Mouse (Mus musculus): Measurements from ENCODE around the gene Lyg1. TPM values are rescaled to one million over a fixed set of nuclear protein-coding genes. Genes with fewer than 3 reads are reported as not detected.

Lyg1 gene
- total RNA-seq, 2 experiments from 2014 or later: not detected

DNA sequence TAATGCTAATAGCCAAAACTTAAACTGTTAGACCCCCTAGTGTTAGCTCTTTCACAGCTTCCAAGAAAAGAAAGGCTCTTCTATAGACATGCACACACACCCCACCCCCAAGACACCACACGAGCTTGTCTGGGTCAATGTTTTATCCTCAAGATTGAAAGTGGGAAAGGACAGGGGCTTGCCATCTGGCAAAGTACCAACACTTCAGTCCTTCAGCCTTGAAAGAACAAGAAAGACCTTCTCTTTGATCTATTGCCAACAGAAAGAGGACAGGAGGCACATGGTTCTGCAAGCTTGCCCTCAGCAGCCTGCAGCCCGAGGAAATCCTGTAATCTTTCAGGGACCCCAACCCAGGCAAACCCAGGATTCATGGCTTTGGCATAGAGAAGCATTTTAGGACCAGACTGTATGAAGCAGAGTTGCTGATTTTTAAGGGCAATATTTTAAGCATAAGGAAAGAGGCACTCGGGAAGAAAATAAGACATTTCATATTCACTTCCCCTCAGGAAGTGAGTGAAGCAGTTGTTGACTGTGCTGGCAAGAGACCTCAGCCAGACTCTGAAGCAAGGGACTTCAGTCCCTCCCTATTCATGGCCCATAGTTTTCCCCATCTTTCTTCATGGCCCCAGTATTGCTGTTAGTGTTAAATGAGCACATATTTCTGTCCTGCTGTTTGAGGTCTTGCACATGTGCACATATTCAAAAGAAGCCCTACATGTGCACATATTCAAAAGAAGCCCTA lies 698 bp downstream of the Lyg1 start:
- intact Hi-C loops (cut with DNase I): no loop called here
- DNase-seq: no peak

DNA sequence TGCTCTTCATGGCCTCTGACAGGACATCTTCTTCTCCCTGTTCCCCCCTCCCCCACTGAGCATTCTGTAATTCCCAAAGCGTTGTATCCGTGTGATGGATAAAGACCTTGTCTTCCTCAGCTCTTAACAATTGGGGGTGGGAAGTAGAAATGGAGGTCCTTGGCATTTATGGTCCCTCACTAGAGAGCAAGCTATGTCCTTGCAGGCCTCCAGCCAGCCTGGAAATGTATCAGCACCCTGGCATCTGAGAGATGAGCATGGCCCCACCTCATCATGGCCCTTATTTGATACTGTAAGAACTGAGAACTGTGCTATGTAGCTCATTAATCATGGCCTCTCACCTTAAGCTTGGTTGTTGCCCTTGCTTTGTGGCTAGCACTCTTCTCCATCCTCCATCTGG lies 2.3 kb downstream of the Lyg1 start:
- DNase-seq: no peak
- intact Hi-C loops (cut with DNase I): no loop called here

DNA sequence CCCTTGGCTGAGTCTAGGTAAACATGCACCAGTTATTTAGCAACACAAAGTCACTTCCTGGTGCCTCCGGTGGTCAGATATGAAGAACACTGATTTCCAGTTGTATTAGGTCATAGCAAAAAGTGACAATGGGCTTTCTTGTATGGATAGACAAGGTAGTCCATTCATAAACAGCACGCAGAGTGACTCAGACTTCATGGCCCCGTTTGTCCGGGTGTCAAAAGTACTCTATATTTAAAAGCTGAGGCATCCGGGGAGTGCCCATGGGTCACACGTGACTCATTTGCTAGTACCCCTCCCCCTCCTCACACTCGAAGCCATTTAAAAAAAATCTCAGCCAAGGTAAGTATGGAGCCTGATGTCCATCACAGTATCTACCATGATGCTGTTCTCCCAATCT lies 2.8 kb downstream of the Lyg1 start:
- intact Hi-C loops (cut with DNase I): no loop called here
- DNase-seq: no peak

DNA sequence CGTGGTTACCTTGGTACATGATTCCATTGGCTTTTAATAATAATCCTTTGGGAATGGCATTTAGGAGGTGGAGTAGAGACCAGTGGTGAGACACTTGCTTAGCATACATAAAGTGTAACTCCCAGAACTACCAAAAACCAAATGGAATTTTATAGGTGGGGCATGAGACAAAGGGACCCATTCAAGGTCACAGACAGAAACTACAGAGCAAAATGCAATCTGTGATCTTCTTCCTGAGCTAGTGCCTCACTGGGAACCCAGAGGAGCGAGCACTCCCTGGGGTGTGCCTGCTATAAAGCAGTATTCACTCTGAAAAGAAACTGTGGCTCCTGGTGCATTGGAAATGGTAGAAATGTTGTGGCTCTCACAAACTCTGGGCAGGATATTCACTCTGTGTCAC lies 8.7 kb downstream of the Lyg1 start:
- intact Hi-C loops (cut with DNase I): no loop called here
- no peak for DNase-seq

DNA sequence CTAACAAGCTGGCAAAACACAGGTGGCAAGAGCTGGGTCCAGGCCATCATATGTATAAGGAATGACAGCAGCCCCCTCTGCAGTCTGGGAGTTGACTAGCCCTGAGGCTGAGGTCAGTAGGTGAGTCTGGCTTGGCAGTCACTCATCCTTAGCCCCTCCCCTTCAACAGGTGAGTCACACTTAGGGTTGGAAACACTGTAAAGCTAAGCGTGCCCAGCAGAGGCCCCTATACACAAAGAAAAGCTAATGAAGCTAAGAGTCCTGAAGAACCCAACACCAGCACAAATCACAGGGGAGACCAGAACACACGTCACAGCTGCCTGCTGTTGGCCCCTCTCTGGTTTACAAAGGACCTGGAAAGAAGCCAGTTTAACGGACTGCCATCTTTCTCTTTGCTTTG lies 25.8 kb downstream of the Lyg1 start:
- intact Hi-C loops (cut with DNase I): no loop called here

DNA sequence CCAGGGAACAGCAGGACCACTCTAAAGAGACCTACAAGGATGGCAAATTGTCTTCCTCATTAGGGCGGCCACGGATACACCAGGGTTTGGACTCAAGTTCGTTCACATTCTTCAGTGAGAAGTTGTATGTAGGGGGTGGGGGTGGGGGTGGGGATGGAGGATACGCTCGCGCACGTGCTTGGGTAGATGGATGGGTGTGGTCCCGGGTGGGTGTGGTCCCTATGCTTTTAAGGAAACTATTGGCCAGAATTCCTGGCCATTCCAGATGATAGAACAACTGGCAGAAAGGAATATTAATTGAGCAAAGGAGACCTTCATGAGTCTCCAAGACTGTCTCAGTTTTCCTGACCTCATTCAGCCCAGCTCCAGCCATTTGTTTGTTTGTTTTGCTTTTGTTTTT lies 31.6 kb downstream of the Lyg1 start:
- intact Hi-C loops (cut with DNase I): no loop called here
- DNase-seq: no peak

More for the DNA sequence above, 25.8 kb downstream of the Lyg1 start:
- DNase-seq: no peak

DNA sequence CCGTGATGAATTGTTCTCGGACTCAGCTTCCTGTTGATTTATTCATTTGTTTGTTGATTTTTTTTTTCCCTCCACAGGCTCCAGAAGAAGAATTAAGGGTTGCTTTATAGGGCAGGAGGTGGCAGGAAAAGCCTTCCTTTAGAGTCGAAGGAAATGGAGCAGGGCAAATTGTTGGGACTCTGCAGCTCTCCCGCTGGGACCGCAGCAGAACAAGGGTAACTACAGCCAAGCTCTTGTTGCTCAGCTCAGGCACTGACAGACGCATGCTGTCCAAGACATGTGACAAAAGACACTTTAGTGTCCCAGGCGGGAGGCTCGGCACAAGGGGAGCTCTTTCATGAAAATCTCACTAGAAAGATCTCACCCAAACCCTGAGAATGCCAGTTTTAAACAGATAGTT lies 35.0 kb downstream of the Lyg1 start:
- DNase-seq: no peak
- intact Hi-C loops (cut with DNase I): no loop called here

DNA sequence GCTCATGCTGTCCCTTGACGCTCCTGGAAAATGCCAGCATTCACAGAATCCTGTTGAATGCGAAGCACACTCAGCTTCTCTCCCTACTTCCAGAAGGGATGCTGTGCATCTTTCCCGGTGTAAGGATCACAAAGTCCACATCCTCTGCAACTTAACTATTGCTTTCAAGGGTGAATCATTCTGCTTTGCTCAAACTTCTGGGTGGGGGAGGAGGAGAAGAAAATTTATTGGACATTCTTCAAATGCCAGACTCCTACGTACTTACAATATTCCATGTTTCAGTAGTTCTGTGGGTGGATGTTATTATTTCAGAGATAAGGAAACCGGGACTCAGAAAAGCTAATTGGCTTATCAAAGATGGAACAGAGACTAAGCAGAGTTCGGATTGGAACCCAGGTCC lies 39.5 kb downstream of the Lyg1 start:
- intact Hi-C loops (cut with DNase I): no loop called here
- DNase-seq: no peak

DNA sequence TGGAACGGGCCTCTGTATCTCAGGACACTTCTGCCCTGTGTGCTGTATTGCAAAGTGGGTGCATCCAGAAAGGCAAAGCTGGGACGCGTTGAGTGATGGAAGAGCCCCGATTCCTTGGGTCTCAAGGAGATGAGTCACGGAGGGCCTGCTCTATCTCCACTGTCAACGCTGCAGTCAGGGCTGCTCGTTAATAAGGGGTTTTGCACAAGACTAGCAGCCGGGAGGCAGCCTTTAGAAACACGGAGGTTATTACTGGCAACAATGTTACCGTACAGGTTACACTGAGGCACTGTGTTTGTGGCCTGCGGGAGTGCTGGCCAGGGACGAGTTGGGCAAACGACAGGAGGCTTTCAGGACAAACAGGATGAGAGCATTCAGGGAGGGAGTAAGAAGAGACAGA lies 39.9 kb downstream of the Lyg1 start:
- DNase-seq: no peak
- intact Hi-C loops (cut with DNase I): no loop called here

DNA sequence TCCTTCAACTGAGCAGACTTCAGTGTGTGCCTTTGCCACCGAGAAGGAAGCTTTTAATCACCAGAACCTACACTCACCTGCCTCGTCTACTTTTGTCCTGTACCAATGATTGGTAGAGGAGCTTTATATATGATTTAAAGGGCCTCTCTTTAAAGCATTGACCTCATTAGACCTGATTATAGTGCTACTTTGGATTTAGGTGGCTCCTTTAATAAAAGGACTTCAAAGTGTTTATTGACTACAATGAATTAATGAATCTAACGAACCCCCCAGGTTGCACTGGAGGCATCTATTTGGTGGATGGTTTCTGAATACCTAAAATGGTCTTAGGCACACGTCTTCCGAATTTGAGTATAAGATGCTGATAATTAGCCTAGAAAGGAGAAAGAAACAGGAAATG lies 41.2 kb downstream of the Lyg1 start, which contains the start of gene Lyg2:
Gene Lyg2 (minus strand): TSS at position 101 of the 400 bp plus-strand sequence.
- DNase-seq: no peak
- intact Hi-C loops (cut with DNase I): no loop called here

DNA sequence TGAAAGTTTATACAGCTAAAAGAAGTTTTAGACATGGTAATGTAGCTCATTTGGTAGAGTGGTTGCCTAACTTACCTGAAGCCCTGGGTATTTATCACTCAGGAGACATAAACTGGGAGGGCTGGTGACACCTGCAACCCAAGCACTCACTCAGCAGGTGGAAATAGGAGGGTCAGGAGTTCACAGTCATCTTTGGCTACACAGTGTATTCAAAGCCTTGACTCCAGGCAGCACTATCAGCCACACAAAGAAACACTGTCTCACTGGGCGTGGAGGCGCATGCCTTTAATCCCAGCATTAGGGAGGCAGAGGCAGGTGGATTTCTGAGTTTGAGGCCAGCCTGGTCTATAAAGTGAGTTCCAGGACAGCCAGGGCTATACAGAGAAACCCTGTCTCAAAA lies 44.8 kb downstream of the Lyg1 start:
- intact Hi-C loops (cut with DNase I): no loop called here
- no peak for DNase-seq

DNA sequence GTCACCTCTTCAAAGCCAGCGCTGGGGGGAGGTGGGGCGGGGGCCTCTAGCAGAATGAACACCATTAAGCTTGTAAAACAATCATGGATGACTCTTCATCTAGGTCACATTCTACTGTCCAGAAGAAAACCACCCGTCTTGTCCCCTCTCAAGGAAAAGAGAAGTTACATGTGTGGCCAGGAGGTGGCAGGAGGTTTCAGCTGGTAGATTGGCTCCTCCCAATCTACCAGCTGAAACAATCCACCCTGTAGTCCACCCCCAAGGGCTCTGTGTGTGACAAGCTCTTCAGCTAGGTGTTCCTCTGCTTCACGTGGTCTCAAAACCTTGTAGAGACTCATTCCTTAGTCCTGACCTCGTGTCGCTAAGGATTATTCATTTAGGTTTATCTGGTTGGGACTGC lies 54.4 kb downstream of the Lyg1 start:
- no peak for DNase-seq
- intact Hi-C loops (cut with DNase I): no loop called here

DNA sequence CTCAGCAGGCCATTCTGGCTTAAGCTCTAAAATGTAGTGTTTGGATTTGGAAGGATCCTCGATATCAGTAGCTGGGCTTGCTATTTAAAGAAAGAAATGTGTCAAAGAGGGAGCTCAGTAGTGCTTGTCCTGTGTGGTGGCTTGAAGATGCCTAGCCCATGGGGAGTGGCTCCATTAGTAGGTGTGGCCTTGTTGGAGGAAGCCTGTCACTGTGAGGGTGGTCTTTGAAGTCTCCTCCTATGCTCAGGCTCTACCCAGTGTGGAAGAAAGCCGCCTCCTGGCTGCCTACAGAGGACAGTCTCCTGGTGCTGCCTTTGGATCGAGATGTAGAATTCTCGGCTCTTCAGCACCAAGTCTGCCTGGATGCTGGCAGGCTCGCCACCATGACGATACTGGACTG lies 57.3 kb downstream of the Lyg1 start:
- no peak for DNase-seq
- intact Hi-C loops (cut with DNase I): no loop called here

DNA sequence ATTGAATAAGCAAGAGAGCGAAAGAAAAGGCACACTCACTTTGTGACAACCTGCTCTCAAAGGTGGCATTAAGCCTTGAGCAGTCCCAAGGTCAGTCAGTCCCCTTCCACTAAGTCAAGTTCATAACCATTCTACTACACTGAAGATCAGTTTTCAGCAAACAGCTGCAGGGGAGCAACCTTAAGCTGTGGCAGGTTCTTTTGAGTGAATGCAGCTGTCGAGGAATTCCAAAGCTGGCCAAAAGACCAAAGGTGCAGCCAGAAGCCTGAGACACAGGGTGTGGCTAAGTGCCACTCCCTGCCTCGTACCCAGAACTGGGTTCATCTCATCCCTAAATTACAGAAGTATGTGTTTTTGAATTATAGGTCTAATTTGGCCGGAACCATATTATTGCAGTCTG lies 57.7 kb downstream of the Lyg1 start:
- intact Hi-C loops (cut with DNase I): loop anchor here (10.0 kb wide), 1 partner anchor 235 kb away; no protein-coding TSS in a partner anchor

More for the DNA sequence above, 57.7 kb downstream of the Lyg1 start:
- DNase-seq: no peak

Other genes with a start within 250 kb of the Lyg1 start
- gene 2010300C02Rik, start 237.7 kb downstream of the Lyg1 start, total RNA-seq (2021): under 1 TPM; 0.25 to 0.41 TPM
- 1 to 10 TPM; 3.4 to 5.0 TPM for gene Tsga10, start 91.3 kb downstream of the Lyg1 start, total RNA-seq (2021)
- 1 to 10 TPM; 5.4 to 7.1 TPM for gene Lipt1, start 86.0 kb downstream of the Lyg1 start, total RNA-seq (2021)
- 1 to 10 TPM; 1.6 to 2.3 TPM for gene Mitd1, start 67.3 kb downstream of the Lyg1 start, total RNA-seq (2021)
- gene Mrpl30, start 67.3 kb downstream of the Lyg1 start, total RNA-seq (2021): 100 to 1,000 TPM; 234 to 269 TPM
- gene Lyg2, start 41.3 kb downstream of the Lyg1 start, total RNA-seq (2021): not detected
- 10 to 100 TPM; 27.0 to 31.0 TPM for gene Txndc9, start 40.1 kb upstream of the Lyg1 start, total RNA-seq (2021)
- gene Eif5b, start 40.3 kb upstream of the Lyg1 start, total RNA-seq (2021): 10 to 100 TPM; 31.1 to 36.5 TPM
- 10 to 100 TPM; 15.5 to 18.7 TPM for gene Rev1, start 172.0 kb upstream of the Lyg1 start, total RNA-seq (2021)